Mouse (Mus musculus): ENCODE measurements around the gene Atp6v1g2.

DNA sequence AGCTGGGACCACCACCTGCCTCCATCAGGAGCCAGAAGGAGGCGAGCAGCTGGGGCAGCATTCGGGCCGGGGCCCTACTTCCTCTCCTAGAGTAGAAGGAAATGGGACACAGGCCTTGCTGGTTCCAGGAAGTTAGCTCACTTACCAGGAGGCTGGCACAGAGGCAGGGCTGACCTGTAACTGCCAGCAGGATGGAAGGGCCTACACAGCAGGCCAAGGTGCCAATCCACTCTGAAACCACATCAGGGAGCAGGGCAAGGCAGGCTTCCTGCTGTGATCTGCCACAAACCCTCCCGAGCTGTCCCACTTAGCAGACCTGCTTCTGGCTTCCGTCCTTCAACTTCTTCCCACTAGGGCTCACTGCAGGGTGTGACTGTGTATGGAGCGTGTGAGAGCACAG, 11.2 kb upstream of the Atp6v1g2 start:
- no peak for TF ChIP-seq GATA1 (IDR thresholded peaks at IDR 0.05; ENCODE audit: low read length)
- TF ChIP-seq TAL1 (IDR thresholded peaks at IDR 0.05; ENCODE audit: low read length), result no peak

All from erythroblast, embryonic 14.5 days (primary cell).